Mouse (Mus musculus) heart, adult 8-10 months (tissue): ENCODE results near the gene Ddb1. TPM values are rescaled to one million over a fixed set of nuclear protein-coding genes. Genes with fewer than 3 reads are reported as not detected.

Experiments
- DNase-seq: peaks from one replicate; pipeline ENCODE4 v3.0.0; 2022; ENCODE audit warnings: low spot score
- total RNA-seq, 4 experiments: library from RNA; stranded (reverse); gene quantifications; 2 replicates each; pipeline ENCODE4 v1.2.4; 2022

Gene Ddb1
- total RNA-seq, 4 experiments from 2014 or later: 132 to 146 (median 139) TPM

DNA sequence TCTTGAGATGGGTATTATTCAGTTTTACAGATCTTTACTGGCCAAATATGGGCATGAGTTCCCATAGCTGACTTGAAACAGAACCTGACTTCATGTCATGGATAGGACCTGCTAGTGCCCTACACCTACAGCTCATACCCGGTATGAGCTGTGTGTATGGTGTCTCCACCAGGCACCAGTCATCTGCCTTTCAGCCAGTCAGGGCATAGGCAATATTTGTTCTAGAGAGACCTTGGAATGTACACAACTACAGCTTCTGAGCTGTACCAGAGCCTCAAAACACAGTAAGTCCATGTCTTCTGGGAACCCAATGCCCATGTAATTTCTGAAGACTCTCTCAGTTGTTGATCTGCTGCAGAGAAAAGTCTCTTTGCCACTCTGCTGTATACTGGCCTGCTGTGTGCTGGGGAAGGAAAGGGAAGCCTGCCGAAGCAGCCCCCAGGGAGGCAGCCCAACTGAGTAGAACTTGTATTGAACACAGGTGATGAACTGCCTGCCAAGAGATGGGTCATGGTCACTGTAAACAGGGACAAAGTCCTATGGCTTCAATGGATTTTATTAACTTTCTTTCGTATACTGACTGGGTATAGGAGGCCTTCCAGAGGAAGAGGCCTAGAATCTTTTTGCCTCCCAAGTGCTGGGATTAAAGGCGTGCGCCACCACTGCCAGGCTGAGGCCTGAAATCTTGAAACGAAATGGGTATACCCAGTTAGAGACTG lies 13.3 kb upstream of the Ddb1 start:
- DNase-seq: no peak

DNA sequence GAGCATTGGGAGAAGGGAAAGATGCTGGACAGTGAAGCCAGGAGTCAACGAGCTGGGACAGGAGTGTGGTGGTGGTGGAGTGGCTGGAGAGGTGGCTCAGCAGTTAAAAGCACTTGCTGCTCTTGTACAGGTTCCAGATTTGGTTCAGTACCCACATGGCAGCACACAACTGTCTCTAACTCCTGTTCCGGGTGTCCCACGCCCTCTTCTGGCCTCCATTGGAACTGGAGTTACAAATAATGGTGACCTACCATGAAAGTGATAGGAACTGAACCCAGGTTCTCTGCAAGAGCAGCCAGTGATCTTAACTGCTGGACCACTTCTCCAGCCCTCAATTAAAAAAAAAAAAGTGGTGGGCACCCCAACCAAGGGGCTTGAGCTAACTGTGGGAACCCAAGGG lies 6.9 kb upstream of the Ddb1 start:
- DNase-seq: no peak

DNA sequence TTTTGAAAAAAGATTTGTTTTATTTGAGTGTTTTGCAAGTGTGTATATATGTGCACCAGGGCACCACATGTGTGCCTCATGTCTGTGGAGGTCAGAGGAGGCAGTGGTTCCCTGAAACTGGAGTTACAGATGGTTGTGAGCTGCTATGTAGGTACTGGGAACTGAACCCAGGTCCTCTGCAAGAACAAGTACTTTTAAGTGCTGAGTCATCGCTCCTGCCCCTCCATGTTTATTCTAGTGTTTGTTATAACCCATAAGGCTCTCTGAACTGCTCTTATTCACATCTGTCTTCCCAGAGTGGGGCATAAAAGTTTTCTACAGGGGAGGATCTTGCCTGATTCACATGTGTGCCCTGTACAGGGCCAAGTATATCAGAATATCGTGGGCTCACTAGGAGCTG lies 5.5 kb upstream of the Ddb1 start:
- DNase-seq: no peak

DNA sequence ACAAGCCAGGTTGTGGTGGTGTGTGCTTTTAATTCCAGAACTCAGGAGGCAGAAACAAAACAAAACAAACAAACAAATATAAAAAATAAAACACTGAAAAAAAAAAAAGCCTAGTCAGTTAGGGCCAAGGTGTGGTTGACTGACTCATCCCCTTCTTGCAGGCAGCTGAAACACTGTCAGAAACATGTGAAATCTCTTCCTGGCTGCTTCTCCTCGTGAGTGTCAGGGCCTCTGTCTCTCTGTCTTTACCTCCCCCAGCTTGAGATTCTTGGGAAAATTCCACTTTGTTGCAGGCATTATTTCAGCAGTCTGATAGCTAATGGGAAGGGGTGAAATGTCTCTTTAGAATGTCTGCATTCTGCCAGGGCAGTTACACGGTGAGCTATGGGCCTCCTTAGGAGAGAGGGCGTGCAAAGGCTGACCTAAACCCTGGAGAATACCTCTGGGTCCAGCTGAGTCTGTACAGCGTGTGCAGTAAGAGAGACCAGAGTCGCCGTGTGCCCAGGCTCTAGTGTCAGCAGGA lies 2.8 kb upstream of the Ddb1 start:
- DNase-seq: no peak

DNA sequence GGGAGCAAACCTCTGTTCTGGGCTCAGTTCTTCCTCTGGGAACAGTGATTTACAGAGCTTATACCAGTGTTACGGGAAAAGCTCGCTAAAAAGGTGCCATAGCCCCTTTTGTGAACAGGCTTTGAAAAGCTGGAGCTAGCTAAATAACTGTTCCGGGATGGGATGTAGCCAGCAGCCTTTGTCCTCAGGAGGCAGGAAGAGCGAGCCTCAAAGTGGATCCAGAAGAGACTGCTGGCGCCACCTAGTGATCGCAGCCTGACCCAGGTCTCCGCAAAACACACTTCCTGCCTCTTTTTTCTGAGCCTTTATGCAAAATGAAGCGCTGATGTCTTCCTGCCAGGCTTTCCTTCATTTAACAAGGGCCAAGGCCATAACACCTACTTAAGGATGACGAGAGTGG lies 2.3 kb upstream of the Ddb1 start:
- DNase-seq: peak; percentile 89

DNA sequence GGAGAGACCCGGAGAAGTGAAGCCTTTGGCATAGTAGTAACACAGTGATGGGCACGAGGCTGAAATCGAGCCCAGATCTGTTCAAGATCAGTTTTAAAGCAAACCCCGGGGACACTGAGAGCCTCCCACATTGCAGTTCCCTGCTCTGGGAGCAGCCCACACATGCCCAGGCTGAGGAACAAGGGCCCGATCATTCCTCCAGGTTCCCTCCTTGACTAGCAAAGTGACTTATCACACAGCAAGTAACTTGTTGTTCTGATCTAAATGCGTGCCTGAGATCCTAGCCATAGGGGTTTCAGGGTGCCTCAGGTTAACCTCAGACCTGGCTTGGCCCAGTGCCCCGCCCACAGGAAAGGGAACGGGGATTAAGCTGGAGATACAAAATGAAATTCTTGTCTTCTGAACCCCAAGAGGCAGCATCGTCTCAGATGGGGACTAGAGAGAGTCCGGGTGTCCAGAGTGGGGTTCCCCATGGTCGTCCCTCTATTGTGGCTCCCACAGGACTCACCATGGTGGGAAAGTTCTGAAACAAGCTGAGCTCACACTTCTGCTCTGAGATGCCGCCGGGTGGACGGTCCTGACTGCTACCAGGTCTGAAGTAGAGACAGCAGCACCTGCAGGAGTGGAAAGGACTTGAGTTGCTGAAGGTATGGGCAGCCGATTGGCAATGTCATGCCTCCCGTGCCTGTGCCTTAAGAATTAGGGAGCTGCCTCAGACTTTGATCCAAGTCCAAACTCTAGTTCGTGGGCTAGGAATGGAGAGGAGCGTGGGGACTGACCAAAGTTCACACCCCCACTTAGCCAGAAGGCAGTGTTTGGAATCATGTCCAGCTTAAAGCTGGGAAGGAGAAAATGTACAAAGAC lies 1.2 kb upstream of the Ddb1 start:
- no peak for DNase-seq

DNA sequence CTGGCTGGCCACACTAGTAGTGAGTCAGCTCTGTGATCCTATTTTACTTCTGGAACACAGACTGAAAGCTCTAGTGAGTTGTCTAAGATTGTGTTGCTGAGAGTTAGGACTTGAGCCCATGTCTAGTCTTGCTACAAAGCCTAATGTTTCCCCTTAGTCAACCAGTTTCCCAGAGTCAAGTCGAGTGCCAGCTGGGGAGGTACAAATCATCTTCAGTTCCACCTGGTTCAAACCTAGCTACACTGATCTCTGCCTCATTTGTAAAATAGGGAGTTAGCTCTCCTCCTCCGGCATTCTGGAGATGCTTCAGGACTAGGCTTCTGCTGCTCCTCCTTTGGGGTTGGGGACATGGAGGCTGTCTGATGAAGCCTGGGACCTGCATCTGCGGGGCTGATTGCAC lies 593 bp upstream of the Ddb1 start:
- no peak for DNase-seq

DNA sequence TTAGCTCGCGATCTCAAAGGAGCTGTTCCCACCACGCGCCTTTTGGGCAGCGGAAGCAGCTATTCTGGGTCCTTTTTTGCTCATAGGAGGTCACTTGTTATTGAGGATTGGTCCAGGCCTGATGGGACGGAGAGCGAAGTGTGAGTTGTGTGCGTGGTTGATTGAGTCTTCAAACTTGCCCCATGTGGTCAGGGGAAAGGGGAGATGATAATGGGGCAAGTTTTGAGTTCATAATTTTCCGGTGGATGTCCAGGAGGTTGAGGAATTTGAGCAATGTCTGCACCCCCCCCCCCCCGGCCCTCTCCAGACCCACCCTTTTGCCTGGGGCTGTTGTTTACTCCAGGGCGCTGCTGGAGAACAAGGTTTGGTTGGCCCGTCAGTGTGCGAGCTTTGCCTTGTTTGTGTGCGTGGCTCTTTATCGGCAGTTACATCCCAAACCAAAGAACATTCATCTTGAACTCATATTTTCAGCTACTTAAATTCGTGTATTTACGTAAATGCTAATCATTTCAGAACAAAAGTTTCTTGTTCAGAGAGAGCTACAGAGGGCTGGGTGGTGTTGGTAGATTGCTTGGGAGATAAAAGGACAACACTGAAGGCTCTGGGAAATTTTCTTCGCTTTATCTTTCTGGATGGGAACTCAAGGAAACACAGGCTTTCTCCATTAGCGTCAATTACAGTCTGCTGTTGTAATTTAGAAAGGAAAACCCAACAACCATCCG lies 935 bp downstream of the Ddb1 start:
- no peak for DNase-seq

DNA sequence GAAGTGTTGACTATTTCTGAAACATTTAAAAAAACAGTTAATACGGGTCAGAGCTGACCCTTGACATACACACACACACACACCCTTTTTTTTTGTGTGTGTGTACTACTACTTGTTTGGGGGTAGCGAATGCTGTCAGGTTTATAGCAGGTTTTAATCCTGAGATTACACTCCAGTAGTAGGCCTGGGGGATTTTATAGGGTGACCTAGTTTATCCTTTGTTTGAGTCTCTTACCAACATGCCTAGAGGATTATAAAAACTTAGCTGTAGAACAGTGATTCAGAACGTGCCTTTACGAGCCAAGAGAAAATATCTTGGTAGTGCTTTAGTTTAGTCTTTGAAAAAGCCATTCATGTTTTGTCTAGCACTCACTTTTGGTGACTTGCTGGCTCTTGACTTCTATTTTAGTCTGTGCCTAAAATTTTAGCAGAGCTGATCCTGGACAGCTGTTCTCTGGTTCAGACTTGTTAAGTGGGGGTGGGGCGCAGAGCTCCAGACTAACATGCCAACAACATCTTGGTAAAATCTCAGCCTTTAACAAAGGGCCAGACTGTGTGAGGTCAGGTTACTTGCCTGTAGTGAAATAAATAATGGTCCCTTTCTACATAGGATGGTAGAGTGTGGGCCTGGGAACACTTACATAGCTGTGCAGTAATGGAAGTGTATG lies 3.6 kb downstream of the Ddb1 start:
- no peak for DNase-seq

DNA sequence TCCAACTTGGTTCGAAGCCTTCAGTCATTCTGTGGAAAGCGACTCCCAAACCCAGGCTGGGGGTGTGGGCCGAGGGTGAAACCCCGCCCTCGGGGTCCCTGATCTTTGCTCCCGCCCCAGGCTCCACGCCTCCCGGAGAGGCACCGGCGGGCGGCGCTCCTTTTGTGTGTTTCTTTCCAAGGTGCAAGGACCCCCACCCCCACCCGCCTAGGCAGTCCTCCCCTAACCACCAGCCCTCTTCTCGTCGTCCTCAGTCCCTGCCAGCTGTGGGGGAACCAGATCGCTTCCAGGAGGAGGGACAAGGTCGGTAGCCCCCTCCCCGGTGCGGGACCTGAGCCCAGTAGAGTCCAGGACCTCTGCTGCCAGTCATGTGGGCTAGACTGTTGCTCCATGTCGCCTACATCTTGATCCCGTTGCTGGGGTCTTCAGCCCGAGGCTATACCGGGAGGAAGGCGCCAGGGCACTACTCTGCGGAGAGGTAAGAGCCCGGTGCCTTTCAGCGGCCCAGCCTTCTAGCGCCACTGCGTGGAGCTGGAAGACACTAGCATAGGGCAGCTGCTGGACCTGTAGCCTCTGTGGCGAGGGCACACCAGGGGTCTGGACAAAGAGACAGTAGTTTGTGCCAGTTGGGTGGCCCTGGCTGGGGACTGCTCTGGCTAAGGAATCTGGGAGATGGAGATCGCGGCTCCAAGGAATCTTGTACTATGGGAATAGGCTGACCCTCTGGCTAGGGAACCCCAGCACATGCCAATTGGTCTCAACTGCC lies 29.2 kb downstream of the Ddb1 start, which contains the start of gene Vwce:
Vwce (plus strand) TSS at position 108 of the 766 bp plus-strand sequence.
- DNase-seq: peak; percentile 7

DNA sequence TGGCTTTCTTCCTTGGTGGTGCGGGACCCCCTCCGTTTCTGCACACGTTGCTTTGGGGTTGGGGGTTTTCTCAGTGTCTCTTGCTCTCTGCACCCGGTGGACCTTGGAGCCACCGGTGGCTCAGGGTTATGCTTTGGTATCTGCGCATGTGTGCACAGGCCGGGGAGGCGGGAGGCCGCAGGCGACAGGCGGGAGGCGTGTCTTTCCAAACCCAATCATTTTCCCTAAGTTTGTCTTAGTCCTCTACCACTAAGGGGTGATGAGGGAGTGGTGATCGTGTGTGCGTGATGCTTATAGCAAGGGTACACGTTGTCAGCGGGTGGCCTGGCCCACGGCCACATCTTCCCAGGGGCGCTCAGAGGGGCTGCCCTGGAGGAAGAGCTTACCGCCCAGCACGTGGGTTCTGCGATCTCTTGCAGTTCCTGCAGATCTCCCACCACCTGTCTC lies 29.8 kb downstream of the Ddb1 start:
- peak; percentile 10 for DNase-seq

DNA sequence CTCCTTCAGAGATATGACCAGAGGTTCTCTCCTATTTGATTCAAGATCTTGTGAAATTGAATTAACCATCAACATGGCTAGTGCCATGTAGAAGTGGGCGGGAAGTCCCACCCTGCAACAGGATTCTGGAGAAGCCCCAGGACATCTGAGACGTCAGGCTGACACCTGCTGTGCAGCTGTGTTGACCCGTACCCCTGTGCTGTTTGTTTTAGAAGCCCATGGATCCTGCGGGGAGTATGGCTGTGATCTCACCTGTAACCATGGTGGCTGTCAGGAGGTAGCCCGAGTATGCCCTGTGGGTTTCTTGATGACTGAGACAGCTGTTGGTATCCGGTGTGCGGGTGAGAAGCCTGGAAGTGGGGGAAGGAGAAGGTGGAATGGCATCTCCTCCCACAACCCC lies 32.7 kb downstream of the Ddb1 start:
- no peak for DNase-seq

DNA sequence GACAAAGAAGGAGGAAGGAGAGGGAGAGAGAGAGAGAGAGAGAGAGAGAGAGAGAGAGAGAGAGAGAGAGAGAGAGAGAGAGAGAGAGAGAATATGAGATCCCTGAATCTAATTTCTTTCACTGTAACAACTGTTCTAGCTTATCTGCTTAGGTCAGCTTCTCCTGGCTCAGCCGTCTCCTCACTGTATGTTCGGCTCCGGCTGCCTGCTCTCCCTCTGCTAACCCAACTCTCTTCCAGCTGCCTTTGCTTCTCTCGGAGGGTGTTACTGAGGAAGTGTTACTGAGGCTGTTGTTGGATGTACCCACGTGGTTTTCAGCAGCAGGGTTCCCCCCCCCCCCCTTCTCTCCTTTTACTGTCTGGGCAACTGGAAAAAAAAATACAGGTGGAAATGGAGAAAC lies 35.0 kb downstream of the Ddb1 start:
- DNase-seq: no peak

DNA sequence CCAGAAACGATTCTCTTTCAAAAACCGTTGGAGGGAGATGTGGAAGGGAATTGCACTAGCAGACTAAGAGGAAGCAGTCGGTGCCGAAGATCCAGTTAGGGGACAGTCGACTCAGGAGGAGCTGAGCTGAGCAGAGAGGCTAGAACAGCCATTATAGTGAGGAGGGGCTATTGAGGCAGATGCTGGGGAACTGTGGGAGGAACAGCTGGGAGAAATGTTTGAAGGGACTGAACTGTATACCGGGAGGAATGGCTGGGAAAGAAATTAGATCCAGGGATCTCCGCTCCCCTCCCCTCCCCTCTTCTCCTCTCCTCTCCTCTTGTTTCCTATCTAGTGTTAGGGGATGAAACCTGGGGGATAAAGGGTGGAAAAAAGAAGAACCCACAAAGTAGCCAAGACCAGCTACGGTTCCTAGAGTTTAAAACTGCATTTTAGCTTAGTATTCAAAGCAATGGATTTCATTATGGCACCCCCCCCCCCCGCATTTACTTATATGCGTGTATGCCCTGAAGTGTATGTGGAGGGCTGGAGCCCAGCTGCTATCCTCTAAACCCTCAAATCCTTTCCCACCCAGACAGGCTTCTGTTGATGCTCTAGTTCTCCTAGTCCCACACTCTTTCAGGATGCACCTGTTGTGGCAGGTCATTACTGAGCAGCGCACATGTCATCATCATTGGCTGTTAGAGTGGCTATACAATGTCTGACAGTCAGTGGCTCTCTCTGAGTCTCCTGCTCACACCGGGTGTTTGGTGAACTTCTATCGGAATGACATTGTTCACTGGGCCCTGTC lies 35.7 kb downstream of the Ddb1 start:
- DNase-seq: no peak

DNA sequence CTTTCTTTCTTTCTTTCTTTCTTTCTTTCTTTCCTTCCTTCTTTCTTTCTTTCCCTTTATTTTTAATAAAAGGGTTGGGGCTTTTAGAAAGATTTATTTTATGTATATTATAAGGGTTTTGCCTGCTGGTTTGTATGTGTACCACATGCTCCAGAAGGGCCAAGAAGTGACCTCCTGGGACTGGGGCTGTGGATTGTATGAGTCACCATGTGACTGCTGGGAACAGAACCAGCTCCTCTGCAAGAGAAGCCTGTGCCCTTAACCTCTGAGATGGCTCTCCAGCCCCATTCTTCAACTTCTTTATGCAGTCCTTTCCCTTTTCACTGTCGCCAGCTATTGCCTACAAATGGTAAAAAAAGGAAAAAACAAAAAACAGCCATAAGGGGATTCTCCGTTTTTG lies 40.5 kb downstream of the Ddb1 start:
- DNase-seq: peak; percentile 16

DNA sequence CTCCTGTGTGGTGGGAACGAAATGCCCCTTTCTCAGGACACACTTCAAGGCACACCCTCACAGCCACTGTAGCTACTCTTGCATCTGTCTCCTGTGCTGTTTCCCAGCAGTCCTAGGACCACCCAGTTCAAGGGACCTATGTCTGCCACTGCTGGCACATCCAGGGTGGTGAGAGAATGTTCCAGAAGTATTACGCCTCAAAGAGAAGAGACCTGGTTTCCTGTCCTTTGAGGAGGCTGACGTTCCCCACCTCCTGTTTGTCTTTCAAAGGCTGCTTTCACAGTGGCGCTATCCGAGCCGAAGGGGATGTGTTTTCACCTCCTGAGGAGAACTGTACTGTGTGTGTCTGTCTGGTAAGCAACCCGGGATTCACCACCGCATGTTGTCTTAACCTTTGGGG lies 43.0 kb downstream of the Ddb1 start:
- no peak for DNase-seq

DNA sequence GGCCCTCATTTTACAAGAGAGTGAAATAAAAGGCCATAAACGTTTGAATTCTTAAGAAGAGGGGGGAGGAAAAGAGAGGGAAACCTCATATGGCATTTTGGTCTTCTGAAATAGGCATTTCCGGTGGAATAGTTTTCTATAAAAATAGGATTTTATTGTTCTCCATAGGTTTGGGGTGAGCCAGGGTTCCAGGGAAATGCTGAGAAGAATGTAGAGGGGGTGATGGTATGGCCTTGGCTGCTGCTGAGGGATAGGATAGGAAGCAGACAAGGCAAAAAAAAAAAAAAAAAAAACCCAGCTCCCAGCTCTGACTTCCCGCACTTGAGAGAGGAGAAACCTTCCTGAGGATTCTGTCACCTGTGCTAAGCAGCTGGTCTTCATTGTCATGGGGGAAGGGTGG lies 50.9 kb downstream of the Ddb1 start:
- no peak for DNase-seq

DNA sequence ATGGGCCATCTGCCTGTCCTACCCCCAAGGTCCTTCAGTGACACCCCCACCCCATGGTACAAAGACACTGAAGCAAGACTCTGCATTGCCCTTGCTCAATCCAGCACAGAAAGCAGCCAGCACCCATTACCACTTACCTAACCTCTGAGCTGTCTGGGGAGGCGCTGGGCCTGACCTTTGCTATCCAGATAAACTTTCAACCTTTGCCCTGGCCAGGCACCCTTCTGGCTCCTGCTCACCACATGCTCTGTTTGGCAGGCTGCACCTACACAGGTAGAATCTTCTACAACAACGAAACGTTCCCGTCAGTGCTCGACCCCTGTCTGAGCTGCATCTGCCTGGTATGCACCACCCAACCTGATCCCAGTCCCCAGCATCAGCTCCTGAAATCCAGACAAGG lies 52.6 kb downstream of the Ddb1 start:
- DNase-seq: no peak

DNA sequence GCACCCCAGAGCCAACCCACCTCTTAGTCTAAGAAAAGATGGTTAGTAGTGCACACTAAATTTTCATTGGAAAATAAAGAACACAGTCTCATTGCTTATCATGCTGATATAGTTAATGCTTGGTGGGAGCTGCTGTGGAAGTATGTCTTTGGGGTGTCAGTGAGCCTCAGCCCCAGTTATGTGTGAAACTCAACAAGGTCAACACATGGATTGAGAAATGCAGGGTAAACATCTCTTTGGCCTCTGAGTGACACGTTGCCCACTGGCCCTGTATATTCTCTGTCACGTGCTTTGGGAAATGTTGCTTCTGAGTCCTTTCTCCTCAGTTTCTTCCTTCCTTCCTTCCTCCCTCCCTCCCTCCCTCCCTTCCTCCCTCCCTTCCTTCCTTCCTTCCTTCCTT lies 53.3 kb downstream of the Ddb1 start:
- no peak for DNase-seq

DNA sequence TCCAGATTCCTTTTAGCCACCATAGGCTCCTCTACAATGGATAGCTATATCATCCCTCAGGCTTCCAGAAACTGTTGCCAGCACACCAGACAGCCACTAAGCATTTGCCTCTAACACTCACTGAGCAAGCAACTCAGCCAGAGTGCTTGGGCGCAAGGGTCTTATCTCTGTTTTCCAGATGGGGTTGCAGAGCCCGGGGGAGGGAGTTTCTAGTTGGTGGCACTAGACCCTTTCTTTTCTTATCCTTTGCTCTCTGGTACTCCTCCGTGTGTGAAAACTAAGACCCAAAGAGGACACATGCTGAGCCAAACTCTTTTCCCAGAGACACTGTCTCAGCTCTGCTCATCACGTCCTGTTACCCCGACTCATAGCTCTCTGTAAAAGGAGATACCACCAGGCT lies 56.2 kb downstream of the Ddb1 start:
- DNase-seq: no peak
